In the genomic region with DNA sequence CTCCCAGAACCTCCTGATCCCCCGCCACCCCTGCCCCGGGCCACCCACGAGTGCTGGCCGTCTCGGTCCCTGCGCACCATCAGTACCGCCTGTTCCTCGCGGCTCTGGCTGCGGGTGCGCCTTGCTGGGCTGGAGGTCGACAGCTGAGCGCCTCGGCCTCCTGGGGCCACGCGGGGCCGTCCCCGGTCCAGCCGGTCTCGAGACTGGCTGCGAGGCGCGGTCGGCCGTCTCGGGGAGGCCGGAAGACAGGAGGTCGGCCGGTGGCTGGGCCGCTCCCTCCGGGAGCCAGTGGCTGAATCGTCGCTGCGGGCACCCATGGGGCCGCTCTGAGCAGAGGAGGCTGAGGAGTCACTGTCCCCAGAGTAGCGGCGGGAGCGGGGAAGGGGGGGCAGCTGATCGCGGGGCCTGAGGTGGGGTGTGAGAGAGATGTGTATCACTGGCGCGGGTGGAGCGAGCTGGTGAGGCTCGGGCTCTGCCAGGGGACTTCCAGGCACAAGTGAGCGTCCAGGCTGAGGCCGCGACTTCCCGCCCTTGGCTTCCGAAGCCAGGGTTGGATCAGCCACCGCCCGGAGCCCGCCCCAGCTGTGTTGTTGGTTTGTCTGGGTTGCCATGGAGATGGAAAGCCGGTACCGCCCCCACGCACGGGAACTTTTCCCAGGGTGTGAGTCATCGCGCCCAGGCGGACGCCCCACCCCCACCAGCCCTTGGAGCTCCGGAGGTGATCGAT, we compare ENCODE assay signal across 8 mouse cellular contexts. TPM values are rescaled to one million over a fixed set of nuclear protein-coding genes. Genes with fewer than 3 reads are reported as not detected.
DNase-seq lines count a peak whose midpoint lies in the region; ATAC-seq and TF ChIP-seq lines count a peak whose summit lies in the region.

No protein-coding gene starts in this region.

- no peak for TF ChIP-seq CTCF in G1E (IDR thresholded peaks at IDR 0.05; ENCODE audit: low read depth, low read length)
- no peak for TF ChIP-seq CTCF in cerebellum, adult 2 months (IDR thresholded peaks at IDR 0.05; ENCODE audit: borderline replicate concordance, insufficient read depth, low read depth, low read length)
- no peak for TF ChIP-seq CTCF in lung, embryonic 14.5 days (IDR thresholded peaks at IDR 0.05; ENCODE audit: low read depth)

- peaks cover 31% of the 10 kb centered on the region for H3K9me3 ChIP-seq in G1E (replicated peaks)
- H3K9me3 ChIP-seq in hindbrain, embryonic 10.5 days: no peaks in the 10 kb centered on the region
- H3K9me3 ChIP-seq in lung, embryonic 14.5 days (ENCODE audit: low read depth, low read length): no peaks in the 10 kb centered on the region

- DNase-seq in G1E (ENCODE audit: low spot score): no peak
- DNase-seq in cerebellum, adult 2 months: peak; percentile 86
- DNase-seq in frontal cortex, adult 2 months (ENCODE audit: extremely low spot score in 1 of 2, low spot score in 1 of 2): peak; percentile 90 to 99
- peak; percentile 87 for DNase-seq in hindbrain, embryonic 10.5 days (ENCODE audit: low spot score)
- DNase-seq in layer of hippocampus, adult 9-10 months (ENCODE audit: low spot score): peak; percentile 81
- peak; percentile 90 for DNase-seq in lung, embryonic 14.5 days
- peak; percentile 39 for DNase-seq in thymus, postnatal 0 days (ENCODE audit: low spot score)

- H3K4me3 ChIP-seq in G1E (ENCODE audit: low read depth, low read length): peak overlapping the region; percentile 35; the same call in 1 of the 2 replicates
- H3K4me3 ChIP-seq in cerebellum, adult 2 months (replicated peaks; ENCODE audit: insufficient read depth, low read depth, low read length): peak overlapping the region; percentile 26
- H3K4me3 ChIP-seq in hindbrain, embryonic 10.5 days: peak overlapping the region; percentile 51
- peak overlapping the region; percentile 35 for H3K4me3 ChIP-seq in lung, embryonic 14.5 days (ENCODE audit: low read depth, low read length)

- no peak for TF ChIP-seq POLR2A in cerebellum, adult 2 months (IDR thresholded peaks at IDR 0.05; ENCODE audit: borderline replicate concordance, insufficient read depth, low read length)

- H3K36me3 ChIP-seq in G1E (replicated peaks): peaks cover 56% of the 10 kb centered on the region
- no peaks in the 10 kb centered on the region for H3K36me3 ChIP-seq in hindbrain, embryonic 10.5 days
- 0 out of 2 replicates have a peak, but pooled peaks cover 8% of the 10 kb centered on the region for H3K36me3 ChIP-seq in lung, embryonic 14.5 days (ENCODE audit: insufficient read depth)

- ATAC-seq in G1E (ENCODE audit: extremely low read depth, insufficient number of reproducible peaks, low FRiP score, poor library complexity, severe bottlenecking): no peak
- peak; percentile 37 for ATAC-seq in lung, embryonic 14.5 days (ENCODE audit: insufficient read depth)
- peak; percentile 11; the same call in 1 of the 2 replicates for ATAC-seq in neutrophil, adult 5-6 weeks (ENCODE audit: extremely low read depth, insufficient number of reproducible peaks, low FRiP score, poor library complexity, severe bottlenecking)

- H3K9ac ChIP-seq in lung, embryonic 14.5 days: peak overlapping the region; percentile 35

- peaks cover 32% of the 10 kb centered on the region for H3K27me3 ChIP-seq in G1E (ENCODE audit: insufficient read depth, low read length)
- H3K27me3 ChIP-seq in cerebellum, adult 2 months (ENCODE audit: control insufficient read depth, insufficient read depth, low read length): no peaks in the 10 kb centered on the region; the same call in 1 of the 2 replicates
- peaks cover 84% of the 10 kb centered on the region for H3K27me3 ChIP-seq in hindbrain, embryonic 10.5 days (ENCODE audit: insufficient read depth, poor library complexity, severe bottlenecking)
- peaks cover 76% of the 10 kb centered on the region for H3K27me3 ChIP-seq in lung, embryonic 14.5 days (ENCODE audit: insufficient read depth, low read length)

- H3K27ac ChIP-seq in cerebellum, adult 2 months (ENCODE audit: insufficient read depth, low read length): no peak overlapping the region
- H3K27ac ChIP-seq in hindbrain, embryonic 10.5 days: peak overlapping the region; percentile 76
- no peak overlapping the region for H3K27ac ChIP-seq in lung, embryonic 14.5 days (ENCODE audit: low read depth)

- 18% methylated on average over 62 of the region's 62 CpGs for WGBS in cerebellum, adult 2 months
- 1% methylated on average over 62 of the region's 62 CpGs for WGBS in hindbrain, embryonic 10.5 days
- 3% methylated on average over 62 of the region's 62 CpGs for WGBS in lung, embryonic 14.5 days

- peak overlapping the region; percentile 75 for H3K4me2 ChIP-seq in lung, embryonic 14.5 days

- H3K4me1 ChIP-seq in G1E (ENCODE audit: insufficient read depth, low read depth, low read length): peaks cover 68% of the 10 kb centered on the region
- peaks cover 16% of the 10 kb centered on the region for H3K4me1 ChIP-seq in cerebellum, adult 2 months (ENCODE audit: control insufficient read depth, insufficient read depth, low read length)
- peaks cover 82% of the 10 kb centered on the region for H3K4me1 ChIP-seq in hindbrain, embryonic 10.5 days (replicated peaks)
- peaks cover 13% of the 10 kb centered on the region; the same call in 1 of the 2 replicates for H3K4me1 ChIP-seq in lung, embryonic 14.5 days (ENCODE audit: insufficient read depth)

RNA-seq across cellular contexts. Expression of a gene that starts 3.6 kb away (rescaled TPM):
- total RNA-seq in G1E (2014; fragmentation: Nextera tagmentation): 29.4 and 32.1 TPM in 2 replicates
- total RNA-seq in G1E (2017): 18.2 and 22.1 TPM in 2 replicates
- polyA plus RNA-seq in G1E (2012): 103 and 113 TPM in 2 replicates
- polyA plus RNA-seq in cerebellum, adult 2 months (2012; rRNA removed): 52.2 and 57.4 TPM in 2 replicates
- 89.1 and 98.7 TPM in 2 replicates for polyA plus RNA-seq in frontal cortex, adult 2 months (2012; rRNA removed)
- 25.5 and 34.9 TPM in 2 replicates for polyA plus RNA-seq in hindbrain, embryonic 10.5 days (2016; fragmentation: Nextera tagmentation; extraction: Ambion mirVana)
- polyA plus RNA-seq in lung, embryonic 14.5 days (2014; fragmentation: Nextera tagmentation; extraction: Ambion mirVana): 33.2 and 36.3 TPM in 2 replicates
- 7.0 and 9.5 TPM in 2 replicates for total RNA-seq in neutrophil, adult 5-6 weeks (2017)
- polyA plus RNA-seq in thymus, postnatal 0 days (2015; fragmentation: Nextera tagmentation; extraction: Ambion mirVana): 12.0 and 12.2 TPM in 2 replicates

RNA-seq across cellular contexts. Expression of a gene that starts 3.6 kb away (rescaled TPM):
- total RNA-seq in G1E (2014; fragmentation: Nextera tagmentation): not detected in 2 replicates
- total RNA-seq in G1E (2017): 0.55 TPM in 1 of 2 replicates, not detected in the other
- 0.37 and 0.47 TPM in 2 replicates for polyA plus RNA-seq in G1E (2012)
- polyA plus RNA-seq in cerebellum, adult 2 months (2012; rRNA removed): 2.3 and 2.9 TPM in 2 replicates
- polyA plus RNA-seq in frontal cortex, adult 2 months (2012; rRNA removed): 78.9 and 79.5 TPM in 2 replicates
- 0.44 and 0.84 TPM in 2 replicates for polyA plus RNA-seq in hindbrain, embryonic 10.5 days (2016; fragmentation: Nextera tagmentation; extraction: Ambion mirVana)
- polyA plus RNA-seq in lung, embryonic 14.5 days (2014; fragmentation: Nextera tagmentation; extraction: Ambion mirVana): 0.75 and 0.78 TPM in 2 replicates
- 1.6 and 1.9 TPM in 2 replicates for total RNA-seq in neutrophil, adult 5-6 weeks (2017)
- 4.2 and 5.9 TPM in 2 replicates for polyA plus RNA-seq in thymus, postnatal 0 days (2015; fragmentation: Nextera tagmentation; extraction: Ambion mirVana)

RNA-seq across cellular contexts. Expression of a gene that starts 37.1 kb away (rescaled TPM):
- 9.7 and 10.9 TPM in 2 replicates for total RNA-seq in G1E (2014; fragmentation: Nextera tagmentation)
- 19.4 and 21.1 TPM in 2 replicates for total RNA-seq in G1E (2017)
- 37.2 and 42.8 TPM in 2 replicates for polyA plus RNA-seq in G1E (2012)
- polyA plus RNA-seq in cerebellum, adult 2 months (2012; rRNA removed): 27.6 and 29.5 TPM in 2 replicates
- polyA plus RNA-seq in frontal cortex, adult 2 months (2012; rRNA removed): 29.3 and 31.6 TPM in 2 replicates
- polyA plus RNA-seq in hindbrain, embryonic 10.5 days (2016; fragmentation: Nextera tagmentation; extraction: Ambion mirVana): 29.1 and 29.3 TPM in 2 replicates
- polyA plus RNA-seq in lung, embryonic 14.5 days (2014; fragmentation: Nextera tagmentation; extraction: Ambion mirVana): 27.9 and 29.9 TPM in 2 replicates
- 4.3 and 5.2 TPM in 2 replicates for total RNA-seq in neutrophil, adult 5-6 weeks (2017)
- 17.9 and 19.8 TPM in 2 replicates for polyA plus RNA-seq in thymus, postnatal 0 days (2015; fragmentation: Nextera tagmentation; extraction: Ambion mirVana)

RNA-seq across cellular contexts. Expression of a gene that starts 37.5 kb away (rescaled TPM):
- total RNA-seq in G1E (2014; fragmentation: Nextera tagmentation) (454 and 476 TPM in 2 replicates), G1E (2017) (527 and 560 TPM in 2 replicates)
- 1,012 and 1,154 TPM in 2 replicates for polyA plus RNA-seq in G1E (2012)
- 412 and 449 TPM in 2 replicates for polyA plus RNA-seq in cerebellum, adult 2 months (2012; rRNA removed)
- polyA plus RNA-seq in frontal cortex, adult 2 months (2012; rRNA removed): 513 and 799 TPM in 2 replicates
- 877 and 924 TPM in 2 replicates for polyA plus RNA-seq in hindbrain, embryonic 10.5 days (2016; fragmentation: Nextera tagmentation; extraction: Ambion mirVana)
- 398 and 449 TPM in 2 replicates for polyA plus RNA-seq in lung, embryonic 14.5 days (2014; fragmentation: Nextera tagmentation; extraction: Ambion mirVana)
- 573 and 592 TPM in 2 replicates for total RNA-seq in neutrophil, adult 5-6 weeks (2017)
- polyA plus RNA-seq in thymus, postnatal 0 days (2015; fragmentation: Nextera tagmentation; extraction: Ambion mirVana): 501 and 565 TPM in 2 replicates

Comparison
In these comparisons a context has a peak if more than half of its experiments do, and no peak if none do; other contexts are left out.
1. RNA of a gene that starts 3.6 kb away (polyA plus RNA-seq): 78.9 to 79.5 TPM in frontal cortex, adult 2 months; 4.2 to 5.9 TPM in thymus, postnatal 0 days, 2.3 to 2.9 TPM in cerebellum, adult 2 months, 0.44 to 0.84 TPM in hindbrain, embryonic 10.5 days, 0.75 to 0.78 TPM in lung, embryonic 14.5 days and 0.37 to 0.47 TPM in G1E; every median in the first group is over 10 times any median in the second.
2. Peak in every context shown above with its lines, with median percentiles within 50 percentile points of each other: H3K4me3 ChIP-seq.